Mouse (Mus musculus) small intestine, adult 2 months (tissue): ENCODE data around the gene Lgr4. TPM values are rescaled to one million over a fixed set of nuclear protein-coding genes. Genes with fewer than 3 reads are reported as not detected.

ENCODE experiments used
- H3K27ac ChIP-seq: fragments of 200-500 bp; 2 replicates; pipeline ENCODE4 v1.5.1; 2012; ENCODE audit warnings: low read depth, low read length, control low read depth, inconsistent platforms; ENCODE audit not compliant: insufficient read depth
- H3K27me3 ChIP-seq: fragments of 200-500 bp; 2 replicates; pipeline ENCODE4 v1.6.1; 2012; ENCODE audit warnings: mild to moderate bottlenecking, moderate library complexity, low read length, inconsistent platforms; ENCODE audit not compliant: control insufficient read depth, insufficient read depth
- H3K36me3 ChIP-seq: fragments of 200-500 bp; 2 replicates; pipeline ENCODE4 v1.6.1; 2012; ENCODE audit warnings: mild to moderate bottlenecking, low read length, control low read depth, inconsistent platforms; ENCODE audit not compliant: control insufficient read depth, insufficient read depth
- H3K4me1 ChIP-seq: fragments of 200-500 bp; 2 replicates; pipeline ENCODE4 v1.6.1; 2012; ENCODE audit warnings: low read length, inconsistent platforms, mixed read lengths; ENCODE audit not compliant: control insufficient read depth, insufficient read depth, insufficient read length
- H3K4me3 ChIP-seq: fragments of 200-500 bp; 2 replicates; pipeline ENCODE4 v1.5.1; 2012; ENCODE audit warnings: low read depth, mild to moderate bottlenecking, control low read depth, inconsistent platforms, low read length, moderate library complexity
- CTCF ChIP-seq: fragments of 200-500 bp; IDR thresholded peaks from 2 replicates; pipeline ENCODE4 v1.5.1; 2012; ENCODE audit warnings: low read depth, mild to moderate bottlenecking, control low read depth, inconsistent platforms, low read length, moderate library complexity, mixed read lengths; ENCODE audit not compliant: insufficient replicate concordance, insufficient read length; ENCODE audit errors: extremely low read depth
- POLR2A ChIP-seq: fragments of 200-500 bp; IDR thresholded peaks from 2 replicates; pipeline ENCODE4 v1.6.1; 2012; ENCODE audit warnings: low read depth, mild to moderate bottlenecking, control low read depth, inconsistent platforms, low read length, moderate library complexity
- WGBS: fragments of 180-500 bp; shearing (Covaris S2); methylation state at CpG from one replicate; pipeline ENCODE4 v1.1.7; 2018; 5-methylcytosine and 5-hydroxymethylcytosine counted together
- polyA plus RNA-seq: library from polyadenylated mRNA; depleted of rRNA; stranded (reverse); fragments of >200 nt; gene quantifications from 2 replicates; pipeline ENCODE4 v1.2.3, GENCODE M21; 2012

Gene Lgr4
- polyA plus RNA-seq, 1 experiment: 51.4 TPM

- 43% methylated on average over 1 of the region's 1 CpGs for WGBS
- Histone ChIP-seq H3K27ac (no peak overlapping the region), H3K4me1 (no peaks in the 10 kb centered on the region; the same call in 1 of the 2 replicates), H3K36me3 (peaks cover 5% of the 10 kb centered on the region), H3K27me3 (no peaks in the 10 kb centered on the region), H3K4me3 (no peak overlapping the region)
- no peak for TF ChIP-seq CTCF
- no peak for TF ChIP-seq POLR2A
Observed at GRCm38 (mm10) chr2:110020430-110020829, 103.0 kb downstream of the Lgr4 start.

- Histone ChIP-seq H3K4me3 (no peak overlapping the region), H3K4me1 (no peaks in the 10 kb centered on the region), H3K27ac (no peak overlapping the region), H3K27me3 (no peaks in the 10 kb centered on the region), H3K36me3 (peaks cover 13% of the 10 kb centered on the region)
- no peak for TF ChIP-seq CTCF
- no peak for TF ChIP-seq POLR2A
- 61% methylated on average over 4 of the region's 4 CpGs for WGBS
Observed at GRCm38 (mm10) chr2:110036265-110036664, 118.8 kb downstream of the Lgr4 start.

- Histone ChIP-seq H3K27me3 (no peaks in the 10 kb centered on the region), H3K4me1 (no peaks in the 10 kb centered on the region), H3K36me3 (peaks cover 13% of the 10 kb centered on the region), H3K4me3 (no peak overlapping the region), H3K27ac (no peak overlapping the region)
- 80% methylated on average over 4 of the region's 4 CpGs for WGBS
- no peak for TF ChIP-seq CTCF
- no peak for TF ChIP-seq POLR2A
Observed at GRCm38 (mm10) chr2:110036665-110037064, 119.2 kb downstream of the Lgr4 start.

- H3K4me3 ChIP-seq: no peak overlapping the region
- no peaks in the 10 kb centered on the region for H3K27me3 ChIP-seq
- TF ChIP-seq CTCF: no peak
- no peak for TF ChIP-seq POLR2A
- no peaks in the 10 kb centered on the region for H3K4me1 ChIP-seq
- peaks cover 13% of the 10 kb centered on the region for H3K36me3 ChIP-seq
- no peak overlapping the region for H3K27ac ChIP-seq
- 71% methylated on average over 2 of the region's 2 CpGs for WGBS
Observed at GRCm38 (mm10) chr2:110037221-110037620, 119.8 kb downstream of the Lgr4 start.

GRCm38 (mm10) chr2:110038341-110038740, 120.9 kb downstream of the Lgr4 start:
- no peak overlapping the region for H3K4me3 ChIP-seq
- no peak overlapping the region for H3K27ac ChIP-seq
- peaks cover 8% of the 10 kb centered on the region for H3K36me3 ChIP-seq
- no peak for TF ChIP-seq POLR2A
- no peak for TF ChIP-seq CTCF
- H3K27me3 ChIP-seq: no peaks in the 10 kb centered on the region
- 92% methylated on average over 5 of the region's 5 CpGs for WGBS
- H3K4me1 ChIP-seq: no peaks in the 10 kb centered on the region

GRCm38 (mm10) chr2:110042861-110043760, 125.7 kb downstream of the Lgr4 start:
- no peak overlapping the region for H3K27ac ChIP-seq
- H3K4me3 ChIP-seq: no peak overlapping the region
- H3K27me3 ChIP-seq: no peaks in the 10 kb centered on the region
- H3K4me1 ChIP-seq: no peaks in the 10 kb centered on the region
- no peak for TF ChIP-seq CTCF
- WGBS: 87% methylated on average over 5 of the region's 5 CpGs
- peaks cover 4% of the 10 kb centered on the region for H3K36me3 ChIP-seq

- Histone ChIP-seq H3K27ac (no peak overlapping the region), H3K27me3 (no peaks in the 10 kb centered on the region), H3K4me1 (peaks cover 3% of the 10 kb centered on the region; the same call in 1 of the 2 replicates), H3K4me3 (no peak overlapping the region), H3K36me3 (no peaks in the 10 kb centered on the region)
- TF ChIP-seq POLR2A (no peak), CTCF (no peak)
- 80% methylated on average over 4 of the region's 4 CpGs for WGBS
Observed at GRCm38 (mm10) chr2:110058424-110058823, 141.0 kb downstream of the Lgr4 start.
